ENCODE assay signal across 13 mouse cellular contexts in the genomic region with DNA sequence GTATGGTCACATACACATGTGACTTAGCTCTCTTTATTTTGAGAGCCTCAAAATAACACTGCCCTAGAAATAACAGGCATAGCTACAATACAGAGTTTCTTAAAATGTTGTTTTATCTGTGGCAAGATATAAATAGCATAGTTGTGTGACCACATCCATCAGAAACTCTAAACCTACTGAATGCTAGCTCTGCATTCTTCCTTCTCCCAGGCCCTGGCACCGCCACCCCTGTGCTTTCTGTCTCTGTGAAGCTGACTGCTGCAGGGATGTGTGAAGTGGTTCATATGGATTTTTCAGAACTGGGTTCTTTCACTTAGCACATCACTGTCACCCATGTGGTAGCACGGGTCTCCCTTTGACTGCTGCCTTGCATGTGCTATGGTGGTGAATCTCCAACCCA.
"Had no signal": no experiment of that assay in that cellular context is flagged by ENCODE, and none has a peak within 500 bp of the region (broad histone marks: within the 10 kb centered on the region; RNA-seq: fewer than 3 reads in every experiment).

No protein-coding gene starts in this region.

- H3K9me3 ChIP-seq: limb, embryonic 10.5 days; liver, embryonic 15.5 days; midbrain, embryonic 13.5 days; neural tube, embryonic 15.5 days had no signal

- H3K27me3 ChIP-seq: liver, embryonic 15.5 days; midbrain, embryonic 13.5 days had no signal

- DNase-seq: kidney, postnatal 25 days; lung, adult 2 months; lung, postnatal 36 days; right cerebral cortex, adult 18-20 months; right cerebral cortex, postnatal 25 days; thymus, postnatal 4 days had no signal

- H3K4me3 ChIP-seq: left cerebral cortex, adult 2 months; limb, embryonic 10.5 days; liver, embryonic 15.5 days; midbrain, embryonic 13.5 days; neural tube, embryonic 15.5 days had no signal

- ATAC-seq: lung, postnatal 0 days; midbrain, embryonic 13.5 days had no signal

- H3K4me1 ChIP-seq: liver, embryonic 15.5 days; midbrain, embryonic 13.5 days had no signal

- H3K9ac ChIP-seq: liver, embryonic 15.5 days; midbrain, embryonic 13.5 days; neural tube, embryonic 15.5 days had no signal

- H3K36me3 ChIP-seq: limb, embryonic 10.5 days; liver, embryonic 15.5 days; midbrain, embryonic 13.5 days; neural tube, embryonic 15.5 days had no signal

- H3K4me2 ChIP-seq: liver, embryonic 11.5 days; liver, embryonic 15.5 days; midbrain, embryonic 13.5 days; neural tube, embryonic 15.5 days had no signal

- H3K27ac ChIP-seq: left cerebral cortex, adult 2 months; limb, embryonic 10.5 days; liver, embryonic 15.5 days; midbrain, embryonic 13.5 days; neural tube, embryonic 15.5 days had no signal
